Mouse (Mus musculus): Measurements from ENCODE around the gene Osbpl2.

The Osbpl2 gene

GRCm38 (mm10) chr2:180165855-180166254, 46.7 kb downstream of the Osbpl2 start:
- DNase-seq, result no peak

GRCm38 (mm10) chr2:180166869-180167268, 47.8 kb downstream of the Osbpl2 start:
- DNase-seq, result no peak

GRCm38 (mm10) chr2:180170151-180170805, 51.2 kb downstream of the Osbpl2 start:
- no peak for DNase-seq

GRCm38 (mm10) chr2:180170806-180171521, 51.9 kb downstream of the Osbpl2 start, which contains the start of gene Adrm1:
TSS of gene Adrm1 (plus strand) at chr2:180171485.
- peak; percentile 97 for DNase-seq

- no peak for DNase-seq
Observed at GRCm38 (mm10) chr2:180171522-180172070, 52.5 kb downstream of the Osbpl2 start.

DNA sequence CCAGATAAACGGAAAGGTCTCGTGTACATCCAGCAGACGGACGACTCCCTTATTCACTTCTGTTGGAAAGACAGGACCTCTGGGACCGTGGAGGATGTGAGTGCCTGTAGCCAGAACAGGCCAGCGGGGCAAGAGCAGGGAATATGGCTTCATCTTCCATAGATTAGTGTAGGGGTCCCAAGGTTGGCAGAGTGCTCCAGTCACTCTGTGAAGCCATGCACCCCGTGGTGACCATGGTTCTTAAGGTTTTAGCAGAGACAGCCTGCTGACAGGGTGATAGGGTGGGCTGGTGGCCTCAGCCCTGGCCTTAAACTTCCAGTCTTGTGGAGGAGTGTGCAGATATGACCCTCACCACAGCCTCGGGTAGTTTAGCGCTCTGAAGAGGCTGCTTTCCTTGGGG, 53.0 kb downstream of the Osbpl2 start:
- DNase-seq, result peak; percentile 4

- peak; percentile 10 for DNase-seq
Observed at GRCm38 (mm10) chr2:180173163-180173562, 54.1 kb downstream of the Osbpl2 start.

- DNase-seq, result peak; percentile 4
Observed at GRCm38 (mm10) chr2:180173711-180174110, 54.6 kb downstream of the Osbpl2 start.

GRCm38 (mm10) chr2:180174121-180174520, 55.0 kb downstream of the Osbpl2 start:
- peak; percentile 1 for DNase-seq

GRCm38 (mm10) chr2:180175725-180176124, 56.6 kb downstream of the Osbpl2 start:
- peak; percentile 2 for DNase-seq

DNA sequence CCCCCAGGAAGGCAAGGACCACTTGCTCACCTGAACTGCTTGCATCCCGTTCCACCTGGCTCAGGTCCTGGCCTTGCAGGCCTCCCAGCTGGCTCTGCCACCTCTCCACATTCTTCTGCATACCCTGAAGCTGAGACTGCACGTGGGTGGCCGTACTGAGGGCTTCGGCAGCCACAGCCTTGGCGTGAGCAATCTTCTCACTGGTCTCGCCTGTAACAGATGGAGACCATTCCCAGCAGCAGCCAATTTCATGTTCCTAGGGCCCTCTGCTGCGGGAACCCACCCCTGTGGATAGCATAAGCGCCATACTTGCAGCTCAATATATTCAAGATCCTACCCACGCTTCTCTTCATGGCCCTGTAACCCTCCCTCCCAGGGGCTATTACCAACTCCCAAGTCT, 62.4 kb downstream of the Osbpl2 start:
- no peak for DNase-seq

GRCm38 (mm10) chr2:180184011-180184751, 65.1 kb downstream of the Osbpl2 start:
- no peak for DNase-seq

DNA sequence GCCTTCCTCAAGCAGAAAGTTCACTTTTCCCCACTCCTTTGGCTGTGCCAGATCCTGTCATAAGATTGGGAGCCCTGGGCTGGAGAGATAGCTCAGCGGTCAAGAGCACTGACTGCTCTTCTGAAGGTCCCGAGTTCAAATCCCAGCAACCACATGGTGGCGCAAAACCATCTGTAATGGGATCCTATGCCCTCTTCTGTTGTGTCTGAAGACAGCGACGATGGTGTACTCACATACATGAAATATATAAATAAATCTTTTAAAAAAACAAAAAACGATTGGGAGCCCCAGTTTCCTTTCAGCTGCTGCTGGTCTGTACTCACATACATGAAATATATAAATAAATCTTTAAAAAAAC, 65.6 kb downstream of the Osbpl2 start:
- DNase-seq, result no peak

DNA sequence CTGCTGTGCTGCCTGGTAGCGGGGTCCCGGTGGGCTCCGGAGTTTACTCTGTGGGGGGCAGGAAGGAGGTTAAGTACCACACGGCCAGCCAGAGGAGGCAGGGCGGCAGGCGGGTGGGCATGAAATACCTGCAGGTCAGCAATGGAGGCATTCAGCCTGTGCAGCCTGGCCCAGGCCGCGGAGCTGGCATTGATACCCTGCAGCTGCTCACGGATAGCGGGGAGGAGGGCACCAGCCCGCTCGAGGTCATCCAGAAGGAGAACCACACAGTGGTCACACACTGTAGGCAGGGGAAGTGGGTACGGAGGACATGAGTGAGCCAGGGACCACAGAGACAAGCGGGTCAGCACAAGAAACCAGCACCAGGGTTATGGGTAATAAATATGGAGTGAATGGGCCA, 66.6 kb downstream of the Osbpl2 start:
- no peak for DNase-seq

- no peak for DNase-seq
Observed at GRCm38 (mm10) chr2:180187362-180187761, 68.3 kb downstream of the Osbpl2 start.

- no peak for DNase-seq
Observed at GRCm38 (mm10) chr2:180196610-180197322, 77.7 kb downstream of the Osbpl2 start.

GRCm38 (mm10) chr2:180197323-180198037, 78.4 kb downstream of the Osbpl2 start:
- DNase-seq, result no peak

DNA sequence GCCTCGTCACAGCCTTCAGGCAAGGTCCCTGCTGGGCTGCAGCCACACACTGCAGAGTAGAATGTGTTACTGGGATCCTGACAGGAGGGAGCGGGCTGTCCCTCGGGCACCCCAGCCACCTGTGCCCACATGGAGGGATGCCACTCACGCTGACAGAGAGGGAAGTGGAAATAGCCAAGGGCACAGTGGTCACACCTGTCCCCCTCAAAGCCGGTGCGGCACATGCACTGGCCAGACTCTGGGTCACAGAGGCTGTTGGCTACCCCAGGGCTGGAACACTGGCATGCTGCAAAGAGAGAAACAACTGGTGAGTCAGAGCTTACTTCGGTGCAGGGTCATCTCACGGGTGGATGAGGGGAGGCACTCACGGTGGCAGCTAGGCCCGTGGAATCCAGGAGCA, 79.7 kb downstream of the Osbpl2 start:
- DNase-seq, result no peak

DNA sequence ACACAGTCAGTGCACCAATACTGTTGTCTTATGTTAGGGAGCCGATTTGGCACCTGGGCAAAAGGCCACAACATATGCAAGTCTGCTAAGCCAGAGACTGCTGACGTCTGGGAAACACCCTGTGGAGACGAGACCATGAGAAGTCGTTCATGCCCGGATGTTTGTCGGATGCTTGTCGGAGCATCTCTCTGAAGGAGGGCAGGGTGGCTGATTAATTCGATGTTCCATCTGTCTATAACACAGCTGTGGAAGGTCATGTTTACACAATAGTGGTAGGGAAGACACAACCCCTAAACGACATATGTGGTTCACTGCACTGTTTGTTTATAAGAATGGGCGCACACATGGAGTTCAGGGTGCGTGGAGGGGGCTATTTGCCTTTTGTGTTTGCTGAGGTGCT, 81.6 kb downstream of the Osbpl2 start:
- DNase-seq, result no peak

DNA sequence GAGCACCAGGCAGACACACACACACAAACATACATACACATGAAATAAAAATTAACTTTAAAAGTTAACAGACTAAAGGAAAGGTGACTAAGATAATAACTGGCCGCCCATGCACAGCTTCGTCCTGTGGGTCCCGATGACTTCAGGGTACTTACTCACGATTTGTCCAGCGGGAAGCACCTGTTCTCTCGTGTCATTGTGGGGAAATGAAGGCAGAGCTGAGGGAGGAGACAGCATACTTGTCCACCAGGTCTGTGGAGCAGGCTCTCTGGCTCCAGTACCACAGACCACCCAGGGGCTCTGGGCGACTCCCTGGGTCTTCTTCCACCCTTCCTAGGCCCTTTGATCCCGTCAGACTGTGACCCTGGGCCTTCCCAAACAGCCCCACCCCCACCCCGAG, 82.2 kb downstream of the Osbpl2 start:
- DNase-seq, result no peak

DNA sequence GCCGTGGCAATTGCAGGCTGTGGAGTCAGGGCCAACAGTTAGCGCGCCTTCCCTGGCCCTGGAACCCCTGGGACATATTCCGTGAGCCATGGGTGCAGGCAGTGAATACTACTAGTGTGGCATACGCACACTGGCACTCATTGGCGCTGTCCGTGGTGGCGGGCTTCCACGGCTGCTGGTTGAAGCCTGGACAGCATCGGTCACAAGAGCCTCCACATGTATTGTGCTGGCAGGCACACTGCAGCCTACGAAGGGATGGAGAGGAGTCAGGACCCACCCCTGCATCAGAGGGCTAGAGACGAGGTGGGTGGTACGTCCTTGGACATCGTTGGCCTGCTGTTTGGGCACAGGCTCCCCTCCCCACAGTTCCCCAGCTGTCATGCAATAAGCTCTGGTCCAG, 83.2 kb downstream of the Osbpl2 start:
- no peak for DNase-seq

DNA sequence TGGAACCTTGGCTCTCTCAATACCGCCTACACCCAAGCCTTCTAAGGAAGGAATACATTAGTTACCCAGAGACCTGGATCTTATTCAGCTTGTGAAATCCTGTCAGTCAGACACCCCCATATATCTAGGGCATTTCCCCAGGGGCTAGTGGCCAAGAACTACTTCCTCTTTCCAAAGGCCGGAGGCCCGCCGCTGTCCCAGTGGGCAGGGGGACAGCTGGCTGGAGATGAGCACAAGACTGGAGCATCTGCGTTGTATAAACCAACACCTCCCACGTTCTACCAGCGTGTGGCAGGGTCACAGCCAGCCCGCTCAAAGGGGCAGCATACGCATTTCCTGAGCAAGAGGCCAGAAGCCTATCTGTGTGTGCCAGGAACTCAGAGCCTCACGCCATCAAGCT, 83.7 kb downstream of the Osbpl2 start:
- DNase-seq, result no peak
